Mouse (Mus musculus) layer of hippocampus, adult 2 months (tissue): ENCODE measurements around the gene Wnt9a. TPM values are rescaled to one million over a fixed set of nuclear protein-coding genes. Genes with fewer than 3 reads are reported as not detected.
"Not testable (repeated sequence)": the region's sequence is repeated elsewhere in the genome, so short reads cannot be mapped to it uniquely, and the experiment has no call there.

Experiments used
- DNase-seq, 2 experiments: peaks; one replicate each; pipeline ENCODE4 v3.0.0; 2022; ENCODE audit warnings: low spot score in 2 of 2
- H3K27ac ChIP-seq: fragments of 200-600 bp; 2 replicates; pipeline ENCODE4 v1.8.1; 2022
- H3K4me3 ChIP-seq: fragments of 200-600 bp; 2 replicates; pipeline ENCODE4 v1.8.1; 2022; ENCODE audit warnings: mild to moderate bottlenecking
- CTCF ChIP-seq: fragments of 200-600 bp; conservative IDR thresholded peaks from 2 replicates; pipeline ENCODE4 v1.8.1; 2022; ENCODE audit warnings: antibody characterized with exemption, mild to moderate bottlenecking, moderate library complexity
- microRNA-seq, 2 experiments: library from miRNA; unstranded; fragments of <30 nt; microRNA quantifications; one replicate each; pipeline ENCODE4 v1.2.0; 2021
- total RNA-seq, 2 experiments: library from RNA; stranded (reverse); gene quantifications; 2 replicates each; pipeline ENCODE4 v1.2.3; 2021

Wnt9a gene
- total RNA-seq, 2 experiments from 2014 or later, result 3.8 TPM

DNA sequence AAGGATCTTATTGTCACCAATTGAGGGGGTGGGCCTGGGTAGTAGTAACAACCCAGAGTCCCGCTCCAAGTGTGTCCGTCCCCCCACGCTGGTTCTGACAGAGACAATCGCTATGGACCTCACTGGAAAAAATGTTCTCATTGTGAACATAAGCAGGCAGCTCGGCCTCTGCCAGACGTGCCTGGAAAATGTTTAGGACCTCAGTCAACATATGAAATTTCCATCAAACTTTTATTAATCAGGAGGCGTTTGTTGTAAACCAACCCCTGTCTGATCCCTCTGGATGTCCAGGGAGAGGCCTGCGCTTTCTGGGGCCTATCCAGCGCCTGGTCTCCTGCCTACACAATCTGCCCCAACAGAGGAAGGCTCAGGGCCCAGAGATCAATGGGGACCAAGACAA is 57.3 kb downstream of the Wnt9a start:
- no peak for TF ChIP-seq CTCF
- Histone ChIP-seq H3K4me3 (no peak overlapping the region), H3K27ac (no peak overlapping the region)
- DNase-seq, result no peak

DNA sequence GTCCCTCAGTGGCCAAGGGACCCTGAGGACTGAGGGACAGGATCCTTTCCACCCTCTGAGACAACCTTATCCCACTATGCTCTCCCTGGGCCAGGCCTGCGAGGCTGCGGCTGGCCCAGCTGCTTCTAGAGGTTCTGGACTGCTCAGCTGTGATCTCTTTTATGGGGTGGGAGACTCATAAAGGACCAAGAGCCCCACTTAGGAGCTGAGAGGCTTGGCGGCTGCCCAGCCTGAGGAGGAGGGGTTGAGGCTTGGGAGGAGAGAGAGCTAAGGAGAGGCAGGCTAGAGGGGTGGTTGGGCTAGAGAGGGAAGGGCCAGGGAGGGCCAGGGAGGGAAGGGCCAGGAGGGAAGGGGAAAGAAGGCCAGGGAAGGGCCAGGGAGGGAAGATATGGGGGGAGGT is 57.7 kb downstream of the Wnt9a start:
- no peak for DNase-seq
- H3K27ac ChIP-seq, result no peak overlapping the region
- TF ChIP-seq CTCF, result no peak
- H3K4me3 ChIP-seq, result no peak overlapping the region

DNA sequence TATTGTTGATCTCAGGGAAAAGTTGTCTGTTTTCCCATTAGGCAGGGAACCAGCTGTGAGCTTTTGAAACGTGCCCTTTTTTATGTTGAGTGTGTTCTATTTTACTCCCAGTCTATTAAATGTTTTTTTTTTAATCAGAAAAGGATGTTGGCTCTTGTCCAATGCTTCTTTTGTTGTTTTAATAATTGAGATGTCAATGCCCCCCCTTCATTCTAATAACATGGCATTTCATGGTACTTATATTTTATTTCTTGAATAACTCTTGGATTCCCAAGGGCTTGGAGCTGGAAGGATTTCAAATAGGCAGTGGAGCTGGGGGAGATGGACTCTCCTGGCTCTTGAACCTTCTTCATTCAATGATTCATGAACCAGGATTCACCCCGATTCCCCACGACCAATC is 59.3 kb downstream of the Wnt9a start:
- no peak for TF ChIP-seq CTCF
- DNase-seq, result no peak
- Histone ChIP-seq H3K4me3 (no peak overlapping the region), H3K27ac (no peak overlapping the region)

DNA sequence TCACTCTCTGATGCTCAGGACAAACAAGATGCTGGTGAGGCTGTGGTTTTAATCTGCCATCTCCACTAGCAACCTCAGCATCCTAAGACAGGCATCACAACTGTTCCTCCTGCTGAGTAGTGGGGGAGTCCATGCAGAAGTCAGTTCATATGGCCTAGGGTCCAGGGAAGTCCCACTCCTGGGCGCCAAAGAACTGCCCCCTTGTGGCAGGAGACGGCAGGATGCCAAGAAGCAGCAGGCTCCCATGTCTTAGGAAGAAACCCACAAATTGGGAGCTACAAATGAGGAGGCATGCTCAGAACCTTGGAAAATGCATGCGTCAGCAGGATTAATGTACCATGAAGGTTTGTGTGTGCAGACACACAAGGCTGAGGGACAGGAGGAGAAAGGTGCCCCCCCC is 59.9 kb downstream of the Wnt9a start:
- peak; percentile 62 for TF ChIP-seq CTCF
- Histone ChIP-seq H3K27ac (no peak overlapping the region), H3K4me3 (no peak overlapping the region)
- DNase-seq, result no peak

DNA sequence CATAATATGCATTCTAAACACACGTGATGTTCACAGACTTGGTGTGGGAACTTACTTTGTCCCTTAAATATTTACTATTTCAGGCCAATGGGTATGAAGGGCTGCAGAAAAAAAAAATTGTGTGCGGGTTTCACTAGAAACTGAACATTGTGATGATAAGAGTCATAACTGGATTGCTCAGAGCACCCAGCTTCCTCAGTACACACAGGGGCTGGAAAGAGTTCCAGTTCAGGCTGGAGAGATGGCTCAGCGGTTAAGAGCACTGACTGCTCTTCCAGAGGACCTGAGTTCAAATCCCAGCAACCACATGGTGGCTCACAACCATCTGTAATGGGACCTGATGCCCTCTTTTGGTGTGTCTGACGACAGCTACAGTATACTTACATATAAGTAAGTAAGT is 61.2 kb downstream of the Wnt9a start:
- H3K27ac ChIP-seq, H3K4me3 ChIP-seq, DNase-seq: not testable (repeated sequence)

DNA sequence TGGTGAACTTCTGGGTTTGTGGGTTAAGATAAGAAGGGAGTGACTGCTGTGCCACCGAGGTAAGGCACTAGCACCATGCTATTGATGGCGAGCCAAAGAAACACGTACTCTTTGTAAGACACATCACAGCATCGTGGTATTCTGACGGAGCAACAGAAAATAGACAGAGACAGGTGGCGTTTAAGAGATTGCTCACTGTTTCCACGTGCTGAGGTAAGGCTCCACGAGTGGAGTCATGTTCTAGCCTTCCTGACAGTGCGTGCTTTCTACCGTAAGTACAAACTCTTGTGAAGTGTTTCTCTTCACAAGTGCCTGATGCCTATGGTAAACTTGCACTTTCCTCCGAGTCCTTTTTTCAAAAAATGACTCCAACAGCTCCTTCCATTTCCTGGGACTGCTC is 63.1 kb downstream of the Wnt9a start:
- DNase-seq, result no peak
- H3K4me3 ChIP-seq, result no peak overlapping the region
- no peak overlapping the region for H3K27ac ChIP-seq
- TF ChIP-seq CTCF, result no peak

DNA sequence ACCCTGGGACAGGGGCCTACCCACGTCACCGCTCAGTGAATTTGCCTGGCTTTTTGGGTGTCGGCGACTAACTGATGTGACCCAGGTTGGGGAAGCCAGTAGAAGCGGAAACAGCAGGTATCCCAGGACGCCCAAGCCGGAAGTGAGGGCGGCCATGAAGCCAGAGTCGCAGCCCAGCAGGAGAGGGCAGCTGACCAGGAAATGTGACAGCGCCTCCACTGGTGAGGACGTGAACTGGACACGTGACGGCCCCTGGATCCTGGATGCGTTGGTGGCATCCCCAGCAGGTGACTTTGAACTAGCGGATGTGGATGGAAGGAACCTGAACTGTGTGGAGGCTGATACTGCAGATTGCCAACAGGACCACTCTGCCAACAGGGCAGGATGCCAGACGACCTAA is 68.7 kb downstream of the Wnt9a start, which contains the start of gene Prss38:
Prss38 (minus strand) TSS at position 183 of the 400 bp plus-strand sequence.
- no peak for DNase-seq
- TF ChIP-seq CTCF, result peak; percentile 26
- Histone ChIP-seq H3K4me3 (no peak within 1 kb of the TSS), H3K27ac (no peak within 1 kb of the TSS)

DNA sequence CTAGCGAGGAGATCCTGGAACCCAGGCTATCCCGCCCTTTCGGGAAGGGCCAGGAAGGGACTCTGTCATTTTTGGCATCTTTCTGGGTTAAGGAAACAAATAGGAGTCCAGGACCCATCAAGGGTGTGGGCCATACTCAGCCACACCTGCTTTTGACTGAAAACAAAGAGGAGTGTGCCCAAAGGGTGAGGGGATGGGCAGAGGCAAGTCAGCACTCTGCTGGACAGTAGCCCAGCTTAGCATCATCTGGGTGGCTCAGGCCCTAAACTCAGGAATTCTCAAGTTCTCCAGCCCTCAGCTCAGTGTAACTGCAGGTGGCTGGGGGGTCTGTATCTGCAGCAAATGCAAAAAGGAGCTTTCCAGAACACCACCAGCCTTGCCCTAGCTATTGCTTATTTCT is 71.3 kb downstream of the Wnt9a start:
- TF ChIP-seq CTCF, result no peak
- DNase-seq, result no peak
- no peak overlapping the region for H3K27ac ChIP-seq
- no peak overlapping the region for H3K4me3 ChIP-seq

DNA sequence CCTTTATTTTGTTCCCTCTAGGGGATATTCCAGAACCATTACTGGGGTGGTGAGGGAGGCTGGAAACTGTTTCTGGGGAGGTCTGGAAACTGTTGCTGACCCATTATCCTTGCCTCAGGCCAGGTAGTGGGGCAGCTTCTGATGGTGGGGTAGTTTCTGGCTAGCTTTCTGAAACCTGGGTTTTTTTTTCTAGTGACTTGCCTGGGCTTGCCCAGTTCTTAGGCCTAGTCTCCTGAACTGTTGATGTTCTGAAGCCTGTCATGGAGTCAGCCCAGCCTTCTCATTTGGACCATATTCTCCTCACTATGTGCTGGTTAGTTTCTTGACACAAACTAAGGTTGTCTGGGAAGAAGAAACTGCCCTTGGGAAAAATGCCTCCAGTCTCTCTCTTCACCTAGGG is 72.8 kb downstream of the Wnt9a start:
- TF ChIP-seq CTCF, result no peak
- no peak for DNase-seq
- no peak overlapping the region for H3K4me3 ChIP-seq
- no peak overlapping the region for H3K27ac ChIP-seq

Small RNA genes lying within 50 kb of the gene (microRNA-seq; reads per million reads assigned to microRNA genes)
- 0 reads per million in 2 experiments for gene Gm24756

Other genes starting within 250 kb of the Wnt9a start
- 1 to 10 TPM; 1.2 to 1.5 TPM for gene Obscn, start 170.5 kb upstream of the Wnt9a start, total RNA-seq
- 1 to 10 TPM; 7.8 to 8.7 TPM for gene Iba57, start 143.2 kb upstream of the Wnt9a start, total RNA-seq
- gene Gjc2, start 123.7 kb upstream of the Wnt9a start, total RNA-seq, result 10 to 100 TPM; 10.2 to 10.8 TPM
- 100 to 1,000 TPM; 134 to 136 TPM for gene Guk1, start 114.7 kb upstream of the Wnt9a start, total RNA-seq
- gene Mrpl55, start 104.4 kb upstream of the Wnt9a start, total RNA-seq, result 10 to 100 TPM; 37.3 to 39.3 TPM
- gene 2310033P09Rik, start 98.6 kb upstream of the Wnt9a start, total RNA-seq, result 10 to 100 TPM; 21.6 to 22.3 TPM
- gene Arf1, start 78.7 kb upstream of the Wnt9a start, total RNA-seq, result 100 to 1,000 TPM; 498 to 523 TPM
- gene Wnt3a, start 16.2 kb upstream of the Wnt9a start, total RNA-seq, result under 1 TPM in 1 of 2 experiments, not detected in 1; 0.13 TPM
- not detected for gene Prss38, start 68.7 kb downstream of the Wnt9a start, total RNA-seq
- gene Jmjd4, start 143.1 kb downstream of the Wnt9a start, total RNA-seq, result 10 to 100 TPM; 27.0 to 28.0 TPM
- gene Snap47, start 144.3 kb downstream of the Wnt9a start, total RNA-seq, result 100 to 1,000 TPM; 341 to 356 TPM
- gene Zfp867, start 165.5 kb downstream of the Wnt9a start, total RNA-seq, result 1 to 10 TPM; 4.9 to 5.1 TPM
- gene Zkscan17, start 219.8 kb downstream of the Wnt9a start, total RNA-seq, result 1 to 10 TPM; 8.5 to 8.7 TPM
- 1 to 10 TPM in 1 of 2 experiments, under 1 TPM in 1; 0.59 to 1.1 TPM for gene Nlrp3, start 234.6 kb downstream of the Wnt9a start, total RNA-seq